Mouse (Mus musculus) liver, embryonic 11.5 days (tissue): ENCODE measurements around the gene Zmynd11. TPM values are rescaled to one million over a fixed set of nuclear protein-coding genes. Genes with fewer than 3 reads are reported as not detected.

Experiments
- ATAC-seq: fragments of 200-750 bp; cut with Nextera tagmentation; replicated peaks from 2 replicates; pipeline ENCODE4 v1.8.0; 2017; ENCODE audit warnings: moderate number of reproducible peaks, mild to moderate bottlenecking, moderate TSS enrichment, moderate library complexity; ENCODE audit not compliant: low FRiP score
- DNase-seq: peaks from one replicate; pipeline ENCODE4 v3.0.0-alpha.2; 2017; ENCODE audit warnings: low spot score
- H3K27ac ChIP-seq: fragments of 300-500 bp; sonication (generic); 2 replicates; pipeline ENCODE4 v1.5.1; 2014; ENCODE audit warnings: mild to moderate bottlenecking, low read depth, low read length, control low read depth
- H3K27me3 ChIP-seq: fragments of 300-500 bp; sonication (generic); replicated peaks from 2 replicates; pipeline ENCODE4 v1.6.1; 2014; ENCODE audit warnings: low read length, mixed read lengths; ENCODE audit not compliant: control insufficient read depth, insufficient read depth
- H3K36me3 ChIP-seq: fragments of 300-500 bp; sonication (generic); 2 replicates; pipeline ENCODE4 v1.6.1; 2014; ENCODE audit warnings: mild to moderate bottlenecking, low read length, moderate library complexity, mixed read lengths; ENCODE audit not compliant: control insufficient read depth, insufficient read depth
- H3K4me1 ChIP-seq: fragments of 300-500 bp; sonication (generic); replicated peaks from 2 replicates; pipeline ENCODE4 v1.6.1; 2014; ENCODE audit warnings: low read length, mixed read lengths; ENCODE audit not compliant: control insufficient read depth, insufficient read depth
- H3K4me2 ChIP-seq: fragments of 300-500 bp; sonication (generic); 2 replicates; pipeline ENCODE4 v1.6.1; 2014; ENCODE audit warnings: mild to moderate bottlenecking, control low read depth, moderate library complexity
- H3K4me3 ChIP-seq: fragments of 300-500 bp; sonication (generic); 2 replicates; pipeline ENCODE4 v1.5.1; 2014; ENCODE audit warnings: low read depth, low read length, control low read depth
- H3K9ac ChIP-seq: fragments of 300-500 bp; sonication (generic); 2 replicates; pipeline ENCODE4 v1.6.1; 2014; ENCODE audit warnings: low read depth, low read length, control low read depth
- H3K9me3 ChIP-seq: fragments of 300-500 bp; sonication (generic); 2 replicates; pipeline ENCODE4 v1.6.1; 2016; ENCODE audit warnings: low read length, inconsistent platforms, mixed read lengths; ENCODE audit not compliant: control insufficient read depth
- WGBS: fragments of 180-500 bp; shearing (Covaris S2); extraction: QIAGEN DNeasy Blood & Tissue Kit; methylation state at CpG from one replicate; pipeline ENCODE4 v1.1.7; 2014; 5-methylcytosine and 5-hydroxymethylcytosine counted together
- polyA plus RNA-seq: library from polyadenylated mRNA; unstranded; fragments of >200 nt; fragmentation: Nextera tagmentation; extraction: Ambion mirVana; gene quantifications from 2 replicates; pipeline ENCODE4 v1.2.1, GENCODE M21; 2014

Gene Zmynd11
- polyA plus RNA-seq, 1 experiment from 2014 or later, result 66.0 TPM

- Histone ChIP-seq H3K36me3 (no peaks in the 10 kb centered on the region), H3K27me3 (no peaks in the 10 kb centered on the region), H3K4me1 (no peaks in the 10 kb centered on the region), H3K27ac (no peak overlapping the region), H3K9me3 (no peaks in the 10 kb centered on the region), H3K4me2 (no peak overlapping the region), H3K9ac (no peak overlapping the region), H3K4me3 (no peak overlapping the region)
- ATAC-seq (no peak), DNase-seq (no peak)
- WGBS, result 86% methylated on average over 6 of the region's 6 CpGs
These were observed 108.5 kb downstream of the Zmynd11 start for GRCm38 (mm10) chr13:9656613-9657012.

GRCm38 (mm10) chr13:9653018-9653417 is 112.1 kb downstream of the Zmynd11 start:
- Histone ChIP-seq H3K9ac (no peak overlapping the region), H3K36me3 (no peaks in the 10 kb centered on the region), H3K4me3 (no peak overlapping the region), H3K27ac (no peak overlapping the region), H3K9me3 (no peaks in the 10 kb centered on the region), H3K4me1 (no peaks in the 10 kb centered on the region), H3K27me3 (no peaks in the 10 kb centered on the region), H3K4me2 (no peak overlapping the region)
- 67% methylated on average over 3 of the region's 3 CpGs for WGBS
- no peak for ATAC-seq
- no peak for DNase-seq

DNA sequence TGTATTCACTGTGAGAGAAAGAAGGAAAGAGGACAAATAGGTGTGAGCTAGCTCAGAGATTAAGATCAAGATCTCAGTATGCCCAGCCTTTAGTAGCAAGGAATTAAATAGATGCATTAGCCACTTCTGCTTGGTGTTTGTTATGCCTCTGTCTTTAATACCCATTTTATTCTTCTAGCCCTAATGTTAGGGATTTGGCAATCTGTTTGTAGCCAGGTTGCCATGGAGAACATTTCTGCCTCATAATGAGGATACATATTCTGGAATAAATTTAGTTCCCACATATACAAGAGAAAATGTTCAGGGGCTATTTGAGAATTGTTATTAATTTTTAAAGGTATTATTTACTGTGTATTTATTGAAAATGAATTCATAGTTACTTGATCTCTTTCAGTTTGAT is 114.5 kb downstream of the Zmynd11 start:
- H3K4me1 ChIP-seq, result no peaks in the 10 kb centered on the region

DNA sequence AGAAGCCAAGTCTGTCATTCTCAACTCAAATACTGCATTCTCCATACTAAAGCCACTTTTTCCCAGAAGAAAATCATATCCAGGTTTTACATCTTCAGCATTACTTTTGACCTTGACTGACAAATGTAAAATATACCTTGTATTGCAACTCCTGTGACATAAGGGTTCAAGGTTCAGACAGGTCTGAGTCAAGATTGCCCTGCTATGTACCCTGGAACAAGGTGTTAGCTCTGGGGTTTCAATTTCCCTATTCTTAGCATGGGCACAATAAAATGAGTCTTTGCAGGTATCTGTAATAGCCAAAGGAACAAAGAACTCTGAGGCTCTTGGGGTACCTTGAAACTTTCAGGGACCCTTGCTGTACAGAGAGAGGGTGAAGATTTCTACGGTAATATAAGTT is 115.2 kb downstream of the Zmynd11 start:
- no peak overlapping the region for H3K27ac ChIP-seq
- H3K27me3 ChIP-seq, result no peaks in the 10 kb centered on the region
- ATAC-seq, result no peak
- no peak overlapping the region for H3K9ac ChIP-seq
- H3K36me3 ChIP-seq, result no peaks in the 10 kb centered on the region
- H3K4me1 ChIP-seq, result no peaks in the 10 kb centered on the region
- WGBS, result 89% methylated on average over 1 of the region's 1 CpGs
- H3K4me3 ChIP-seq, result no peak overlapping the region
- H3K4me2 ChIP-seq, result no peak overlapping the region
- H3K9me3 ChIP-seq, result no peaks in the 10 kb centered on the region
- no peak for DNase-seq

More for the DNA sequence above, 114.5 kb downstream of the Zmynd11 start:
- no peaks in the 10 kb centered on the region for H3K36me3 ChIP-seq
- H3K4me2 ChIP-seq, result no peak overlapping the region
- DNase-seq (no peak), ATAC-seq (no peak)
- no peaks in the 10 kb centered on the region for H3K9me3 ChIP-seq
- no peak overlapping the region for H3K27ac ChIP-seq
- no peak overlapping the region for H3K4me3 ChIP-seq
- H3K27me3 ChIP-seq, result no peaks in the 10 kb centered on the region
- no peak overlapping the region for H3K9ac ChIP-seq

DNA sequence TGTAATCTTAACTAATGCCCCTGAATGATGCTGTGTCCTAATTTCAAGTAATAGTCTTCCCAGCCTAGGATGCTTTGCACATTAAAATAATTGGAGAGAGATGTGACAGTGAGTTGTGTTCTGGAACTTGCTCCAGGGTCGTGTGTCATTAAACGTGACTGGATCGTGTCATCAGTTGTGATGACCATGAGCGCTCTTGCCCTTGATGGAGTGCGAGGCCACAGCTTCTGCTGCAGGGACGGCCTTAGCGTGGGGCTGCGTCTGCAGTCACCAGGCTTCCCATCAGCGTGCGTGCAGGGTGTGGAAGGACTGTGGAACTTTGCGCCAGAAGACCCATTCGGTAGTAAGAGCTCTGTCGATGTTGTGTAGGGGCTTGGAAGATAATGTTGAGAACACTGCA is 116.4 kb downstream of the Zmynd11 start:
- Histone ChIP-seq H3K27ac (no peak overlapping the region), H3K9ac (no peak overlapping the region), H3K4me1 (no peaks in the 10 kb centered on the region), H3K4me3 (no peak overlapping the region), H3K36me3 (no peaks in the 10 kb centered on the region), H3K4me2 (no peak overlapping the region), H3K9me3 (no peaks in the 10 kb centered on the region), H3K27me3 (no peaks in the 10 kb centered on the region)
- 92% methylated on average over 13 of the region's 13 CpGs for WGBS
- DNase-seq (no peak), ATAC-seq (no peak)

DNA sequence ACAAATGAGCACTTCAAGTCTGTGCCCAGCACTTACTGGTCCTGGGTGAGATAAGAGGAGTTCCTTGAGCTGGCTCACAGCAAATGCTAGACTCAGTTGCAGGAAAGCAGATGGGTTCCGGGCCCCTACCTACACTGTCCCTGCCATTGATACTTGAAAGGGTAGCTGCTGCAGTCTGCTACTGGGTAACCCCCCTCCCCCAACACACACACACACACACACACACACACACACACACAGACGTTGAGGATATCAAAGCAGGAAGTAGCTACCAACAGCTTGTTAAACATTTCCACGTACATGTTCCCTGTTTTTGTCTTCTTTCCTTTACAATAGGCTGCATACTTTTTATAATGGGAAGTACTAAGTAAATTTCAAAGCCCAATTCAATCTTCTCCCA is 127.2 kb downstream of the Zmynd11 start:
- WGBS, result 41% methylated on average over 3 of the region's 3 CpGs
- no peaks in the 10 kb centered on the region for H3K9me3 ChIP-seq
- ATAC-seq (no peak), DNase-seq (no peak)
- H3K4me1 ChIP-seq, result no peaks in the 10 kb centered on the region; the same call in 1 of the 2 replicates
- H3K9ac ChIP-seq, result no peak overlapping the region
- H3K4me2 ChIP-seq, result no peak overlapping the region
- H3K27ac ChIP-seq, result no peak overlapping the region
- no peaks in the 10 kb centered on the region for H3K27me3 ChIP-seq
- H3K36me3 ChIP-seq, result no peaks in the 10 kb centered on the region
- H3K4me3 ChIP-seq, result no peak overlapping the region

GRCm38 (mm10) chr13:9636505-9636904 is 128.6 kb downstream of the Zmynd11 start:
- 52% methylated on average over 4 of the region's 4 CpGs for WGBS
- Histone ChIP-seq H3K9me3 (no peaks in the 10 kb centered on the region), H3K9ac (no peak overlapping the region), H3K4me1 (no peaks in the 10 kb centered on the region; the same call in 1 of the 2 replicates), H3K27me3 (no peaks in the 10 kb centered on the region), H3K36me3 (no peaks in the 10 kb centered on the region), H3K4me2 (no peak overlapping the region), H3K4me3 (no peak overlapping the region), H3K27ac (no peak overlapping the region)
- peak; percentile 73 for ATAC-seq
- DNase-seq, result no peak

DNA sequence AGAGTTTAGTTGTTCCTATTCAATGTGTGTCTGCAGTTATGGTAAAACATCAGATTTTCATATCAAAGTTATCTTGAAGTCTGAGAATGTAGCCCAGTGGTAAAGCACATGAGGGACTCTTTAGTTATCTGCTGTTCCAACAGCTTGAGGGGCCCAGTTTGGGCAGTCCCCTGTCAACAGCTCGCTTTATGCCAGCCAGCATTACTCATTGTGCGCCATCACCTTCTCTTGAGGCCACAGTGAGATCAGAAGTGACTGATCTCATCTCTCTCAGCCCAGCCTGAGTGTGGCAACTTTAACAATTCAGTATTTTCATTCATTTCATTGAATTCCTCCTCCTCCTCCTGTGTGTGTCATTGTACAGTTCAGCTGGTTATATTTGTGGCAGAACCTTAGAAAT is 129.2 kb downstream of the Zmynd11 start:
- no peak overlapping the region for H3K9ac ChIP-seq
- no peak overlapping the region for H3K4me2 ChIP-seq
- no peaks in the 10 kb centered on the region for H3K9me3 ChIP-seq
- no peaks in the 10 kb centered on the region; the same call in 1 of the 2 replicates for H3K4me1 ChIP-seq
- DNase-seq (no peak), ATAC-seq (no peak)
- no peaks in the 10 kb centered on the region for H3K36me3 ChIP-seq
- H3K4me3 ChIP-seq, result no peak overlapping the region
- no peaks in the 10 kb centered on the region for H3K27me3 ChIP-seq
- no peak overlapping the region for H3K27ac ChIP-seq
- 74% methylated on average over 2 of the region's 2 CpGs for WGBS
